Mouse (Mus musculus) brain, adult 2 months (tissue): ENCODE measurements at regions not wholly inside any gene's neighbourhood (a gene's known extent, or its start where the extent isn't known, plus 50 kb on each side); places are given as distances from the start of the nearest gene placed in this dataset.
A peak's percentile ranks its signal among the peaks of the same experiment; 100 is the strongest.
"Not testable (repeated sequence)": the region's sequence is repeated elsewhere in the genome, so short reads cannot be mapped to it uniquely, and the experiment has no call there.

Experiments used
- DNase-seq: peaks from one replicate; pipeline ENCODE4 v3.0.0; 2011; ENCODE audit warnings: low read depth, low spot score

GRCm38 (mm10) chr5:89354936-89355335 is 102.8 kb downstream of the Gc start:
- DNase-seq: not testable (repeated sequence)

DNA sequence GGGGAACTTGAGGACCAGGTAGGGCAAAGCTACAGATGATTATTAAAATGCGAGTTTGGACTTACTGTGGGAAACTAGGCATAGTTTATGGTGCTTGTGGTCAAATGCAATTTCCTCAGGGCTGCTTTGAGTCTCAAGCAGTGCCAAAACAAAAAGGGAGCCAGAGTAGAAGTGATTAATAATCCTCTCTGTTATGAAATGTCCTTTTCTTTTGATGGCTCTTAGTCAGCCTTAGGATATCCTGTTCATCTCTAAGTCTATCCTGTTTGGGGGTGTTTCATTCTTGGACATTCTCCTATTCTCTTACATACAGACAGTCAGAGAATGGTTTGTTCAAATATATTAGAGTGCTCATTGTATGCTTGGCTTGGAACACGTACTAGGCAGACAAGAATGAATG is 109.9 kb downstream of the Gc start:
- no peak for DNase-seq

GRCm38 (mm10) chr5:89340532-89340931 is 117.2 kb downstream of the Gc start:
- peak; percentile 37 for DNase-seq

DNA sequence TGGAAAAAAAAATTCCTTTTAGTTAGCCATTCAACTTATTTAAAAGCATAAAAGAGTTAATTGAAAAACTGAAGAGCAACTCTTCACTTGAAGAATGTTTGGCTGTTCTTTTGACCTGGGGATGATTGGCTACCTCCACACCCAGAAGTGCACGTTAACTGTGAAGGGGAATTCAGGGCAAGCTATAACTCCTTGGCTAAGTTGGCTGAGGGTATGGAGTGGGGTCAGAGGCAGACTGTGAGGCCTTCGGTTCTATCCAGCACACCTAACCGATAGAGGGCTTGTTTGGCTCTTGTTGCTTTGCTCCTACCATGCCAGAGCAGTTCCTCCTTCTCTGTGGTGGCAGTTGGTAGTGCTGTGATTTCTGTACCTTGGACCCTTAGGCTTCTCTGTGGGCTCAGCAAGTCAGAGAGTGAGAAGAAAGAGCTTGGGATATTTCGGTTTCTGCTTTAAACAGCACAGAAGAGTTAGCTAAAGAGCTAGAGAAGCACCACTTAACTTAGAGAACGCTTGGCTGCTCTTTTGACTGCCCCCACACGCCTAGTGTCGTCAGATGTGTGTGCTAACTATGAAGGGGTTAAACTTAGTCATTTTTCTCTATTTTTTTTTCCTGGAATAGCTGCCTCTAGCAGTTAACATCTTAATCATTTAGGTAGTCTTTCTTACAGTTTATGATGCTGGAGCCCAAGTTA is 119.6 kb downstream of the Gc start:
- DNase-seq: no peak
